18 mouse cellular contexts compared by ENCODE assay signal in genomic region chr1:58137891-58138290, GRCm38 (mm10). TPM values are rescaled to one million over a fixed set of nuclear protein-coding genes. Genes with fewer than 3 reads are reported as not detected.
"Had no signal": no experiment of that assay in that cellular context is flagged by ENCODE, and none has a peak within 500 bp of the region (broad histone marks: within the 10 kb centered on the region; RNA-seq: fewer than 3 reads in every experiment).

No protein-coding gene starts in this region.

- H3K4me2 ChIP-seq: kidney, embryonic 15.5 days; liver, embryonic 13.5 days; lung, embryonic 14.5 days; midbrain, embryonic 11.5 days had no signal

- H3K4me1 ChIP-seq: kidney, embryonic 15.5 days; liver, embryonic 13.5 days had no signal

- ATAC-seq: lung, postnatal 0 days had no signal

- H3K27ac ChIP-seq: kidney, embryonic 15.5 days; left cerebral cortex, adult 2 months; liver, embryonic 13.5 days had no signal

- H3K9ac ChIP-seq: kidney, embryonic 15.5 days; liver, embryonic 13.5 days; lung, embryonic 14.5 days had no signal

- H3K27me3 ChIP-seq: kidney, embryonic 15.5 days; liver, embryonic 13.5 days had no signal

- H3K36me3 ChIP-seq: kidney, embryonic 15.5 days; liver, embryonic 13.5 days had no signal

- H3K4me3 ChIP-seq: kidney, embryonic 15.5 days; left cerebral cortex, adult 2 months; liver, embryonic 13.5 days had no signal

- H3K9me3 ChIP-seq: kidney, embryonic 15.5 days; liver, embryonic 13.5 days had no signal

- DNase-seq: kidney, adult 11 months; kidney, adult 8-10 months; kidney, postnatal 10 days; kidney, postnatal 36 days; layer of hippocampus, postnatal 36 days; liver, embryonic 13.5 days; lung, embryonic 14.5 days; lung, postnatal 36 days; midbrain, embryonic 14.5 days; right cerebral cortex, postnatal 4 days; thymus, postnatal 25 days had no signal

RNA-seq across cellular contexts. Expression of gene Aox3, which starts 25.0 kb away (rescaled TPM):
- total RNA-seq: megakaryocyte-erythroid progenitor cell, adult 5-6 weeks; midbrain, postnatal 0 days had no signal
- polyA plus RNA-seq: neural tube, embryonic 11.5 days had no signal
